Mouse (Mus musculus) brown adipose tissue, adult 24 weeks (tissue): ENCODE measurements around the gene Far2. TPM values are rescaled to one million over a fixed set of nuclear protein-coding genes. Genes with fewer than 3 reads are reported as not detected.
"Not testable (repeated sequence)": the region's sequence is repeated elsewhere in the genome, so short reads cannot be mapped to it uniquely, and the experiment has no call there.

ENCODE experiments used
- H3K27ac ChIP-seq: fragments of 200-500 bp; replicated peaks from 2 replicates; pipeline ENCODE4 v1.5.1; 2012; ENCODE audit warnings: low read depth, mild to moderate bottlenecking, low read length
- H3K4me1 ChIP-seq: fragments of 200-500 bp; 2 replicates; pipeline ENCODE4 v1.6.1; 2012; ENCODE audit warnings: low read length, mixed read lengths; ENCODE audit not compliant: control insufficient read depth, insufficient read depth, insufficient read length
- H3K4me3 ChIP-seq: fragments of 200-500 bp; 2 replicates; pipeline ENCODE4 v1.5.1; 2012; ENCODE audit warnings: low read depth, mild to moderate bottlenecking, low read length, moderate library complexity; ENCODE audit not compliant: insufficient read depth
- polyA plus RNA-seq: library from polyadenylated mRNA; stranded (reverse); fragments of >200 nt; gene quantifications from 2 replicates; pipeline ENCODE4 v1.2.4, GENCODE M21; 2012; ENCODE audit not compliant: missing spikeins, insufficient read depth, insufficient read length

Gene Far2
- polyA plus RNA-seq, 1 experiment, result 0.59 TPM

- no peak overlapping the region for H3K27ac ChIP-seq
Measured at GRCm38 (mm10) chr6:148142421-148142820, 95.4 kb downstream of the Far2 start.

GRCm38 (mm10) chr6:148152305-148152704, 105.2 kb downstream of the Far2 start:
- H3K4me3 ChIP-seq, H3K4me1 ChIP-seq, H3K27ac ChIP-seq: not testable (repeated sequence)

More at GRCm38 (mm10) chr6:148142421-148142820, 95.4 kb downstream of the Far2 start:
- H3K4me1 ChIP-seq, result no peaks in the 10 kb centered on the region
- no peak overlapping the region for H3K4me3 ChIP-seq

GRCm38 (mm10) chr6:148172904-148173303, 125.8 kb downstream of the Far2 start:
- no peaks in the 10 kb centered on the region for H3K4me1 ChIP-seq
- H3K4me3 ChIP-seq, result no peak overlapping the region

GRCm38 (mm10) chr6:148185694-148186093, 138.6 kb downstream of the Far2 start:
- Histone ChIP-seq H3K4me3 (no peak overlapping the region), H3K27ac (no peak overlapping the region), H3K4me1 (no peaks in the 10 kb centered on the region)

More at GRCm38 (mm10) chr6:148172904-148173303, 125.8 kb downstream of the Far2 start:
- no peak overlapping the region for H3K27ac ChIP-seq

GRCm38 (mm10) chr6:148193972-148194701, 147.1 kb downstream of the Far2 start:
- no peak overlapping the region for H3K27ac ChIP-seq
- H3K4me1 ChIP-seq, result no peaks in the 10 kb centered on the region
- no peak overlapping the region for H3K4me3 ChIP-seq

GRCm38 (mm10) chr6:148199177-148199576, 152.1 kb downstream of the Far2 start:
- no peaks in the 10 kb centered on the region for H3K4me1 ChIP-seq
- H3K27ac ChIP-seq, result no peak overlapping the region
- no peak overlapping the region for H3K4me3 ChIP-seq

- Histone ChIP-seq H3K27ac (no peak overlapping the region), H3K4me3 (no peak overlapping the region)
Measured at GRCm38 (mm10) chr6:148199729-148200128, 152.7 kb downstream of the Far2 start.

GRCm38 (mm10) chr6:148205134-148205533, 158.1 kb downstream of the Far2 start:
- no peak overlapping the region for H3K4me3 ChIP-seq
- no peak overlapping the region for H3K27ac ChIP-seq
- peaks cover 2% of the 10 kb centered on the region for H3K4me1 ChIP-seq

More at GRCm38 (mm10) chr6:148199729-148200128, 152.7 kb downstream of the Far2 start:
- H3K4me1 ChIP-seq, result no peaks in the 10 kb centered on the region

GRCm38 (mm10) chr6:148207522-148207921, 160.5 kb downstream of the Far2 start:
- H3K4me1 ChIP-seq, result peaks cover 2% of the 10 kb centered on the region
- no peak overlapping the region for H3K27ac ChIP-seq
- no peak overlapping the region for H3K4me3 ChIP-seq

- H3K27ac ChIP-seq, result peak overlapping the region; percentile 66
- peaks cover 2% of the 10 kb centered on the region for H3K4me1 ChIP-seq
- H3K4me3 ChIP-seq, result peak overlapping the region; percentile 78
Measured at GRCm38 (mm10) chr6:148211391-148211876, 164.4 kb downstream of the Far2 start.

GRCm38 (mm10) chr6:148211897-148212680, 165.0 kb downstream of the Far2 start, which contains the start of gene Ergic2:
Gene Ergic2 (minus strand): TSS chr6:148212374.
- Histone ChIP-seq H3K4me3 (peak within 1 kb of the TSS; percentile 78), H3K27ac (peak within 1 kb of the TSS; percentile 89), H3K4me1 (peaks cover 2% of the 10 kb centered on the region)

GRCm38 (mm10) chr6:148214765-148215164, 167.7 kb downstream of the Far2 start:
- Histone ChIP-seq H3K4me3 (no peak overlapping the region), H3K27ac (no peak overlapping the region), H3K4me1 (no peaks in the 10 kb centered on the region)

GRCm38 (mm10) chr6:148216752-148217151, 169.7 kb downstream of the Far2 start:
- Histone ChIP-seq H3K4me3 (no peak overlapping the region), H3K4me1 (no peaks in the 10 kb centered on the region), H3K27ac (no peak overlapping the region)

- no peak overlapping the region for H3K4me3 ChIP-seq
- H3K27ac ChIP-seq, result no peak overlapping the region
- H3K4me1 ChIP-seq, result no peaks in the 10 kb centered on the region
Measured at GRCm38 (mm10) chr6:148218235-148219076, 171.4 kb downstream of the Far2 start.

GRCm38 (mm10) chr6:148222686-148223085, 175.6 kb downstream of the Far2 start:
- Histone ChIP-seq H3K4me1 (no peaks in the 10 kb centered on the region), H3K27ac (no peak overlapping the region), H3K4me3 (no peak overlapping the region)
